Mouse (Mus musculus) small intestine, adult 2 months (tissue): ENCODE data around the gene Ghrhr. TPM values are rescaled to one million over a fixed set of nuclear protein-coding genes. Genes with fewer than 3 reads are reported as not detected.

Experiments used
- H3K27ac ChIP-seq: fragments of 200-500 bp; 2 replicates; pipeline ENCODE4 v1.5.1; 2012; ENCODE audit warnings: low read depth, low read length, control low read depth, inconsistent platforms; ENCODE audit not compliant: insufficient read depth
- H3K27me3 ChIP-seq: fragments of 200-500 bp; 2 replicates; pipeline ENCODE4 v1.6.1; 2012; ENCODE audit warnings: mild to moderate bottlenecking, moderate library complexity, low read length, inconsistent platforms; ENCODE audit not compliant: control insufficient read depth, insufficient read depth
- H3K36me3 ChIP-seq: fragments of 200-500 bp; 2 replicates; pipeline ENCODE4 v1.6.1; 2012; ENCODE audit warnings: mild to moderate bottlenecking, low read length, control low read depth, inconsistent platforms; ENCODE audit not compliant: control insufficient read depth, insufficient read depth
- H3K4me1 ChIP-seq: fragments of 200-500 bp; 2 replicates; pipeline ENCODE4 v1.6.1; 2012; ENCODE audit warnings: low read length, inconsistent platforms, mixed read lengths; ENCODE audit not compliant: control insufficient read depth, insufficient read depth, insufficient read length
- H3K4me3 ChIP-seq: fragments of 200-500 bp; 2 replicates; pipeline ENCODE4 v1.5.1; 2012; ENCODE audit warnings: low read depth, mild to moderate bottlenecking, control low read depth, inconsistent platforms, low read length, moderate library complexity
- CTCF ChIP-seq: fragments of 200-500 bp; IDR thresholded peaks from 2 replicates; pipeline ENCODE4 v1.5.1; 2012; ENCODE audit warnings: low read depth, mild to moderate bottlenecking, control low read depth, inconsistent platforms, low read length, moderate library complexity, mixed read lengths; ENCODE audit not compliant: insufficient replicate concordance, insufficient read length; ENCODE audit errors: extremely low read depth
- POLR2A ChIP-seq: fragments of 200-500 bp; IDR thresholded peaks from 2 replicates; pipeline ENCODE4 v1.6.1; 2012; ENCODE audit warnings: low read depth, mild to moderate bottlenecking, control low read depth, inconsistent platforms, low read length, moderate library complexity
- WGBS: fragments of 180-500 bp; shearing (Covaris S2); methylation state at CpG from one replicate; pipeline ENCODE4 v1.1.7; 2018; 5-methylcytosine and 5-hydroxymethylcytosine counted together
- polyA plus RNA-seq: library from polyadenylated mRNA; depleted of rRNA; stranded (reverse); fragments of >200 nt; gene quantifications from 2 replicates; pipeline ENCODE4 v1.2.3, GENCODE M21; 2012

Gene Ghrhr
- polyA plus RNA-seq, 1 experiment: 0.18 TPM

GRCm38 (mm10) chr6:55381966-55382365 is 5.9 kb downstream of the Ghrhr start:
- Histone ChIP-seq H3K27ac (no peak overlapping the region), H3K36me3 (no peaks in the 10 kb centered on the region), H3K4me1 (peaks cover 4% of the 10 kb centered on the region; the same call in 1 of the 2 replicates), H3K4me3 (no peak overlapping the region), H3K27me3 (no peaks in the 10 kb centered on the region)
- no peak for TF ChIP-seq CTCF
- TF ChIP-seq POLR2A: no peak
- WGBS: 77% methylated on average over 4 of the region's 4 CpGs

GRCm38 (mm10) chr6:55383897-55384296 is 7.8 kb downstream of the Ghrhr start:
- 3% methylated on average over 1 of the region's 1 CpGs for WGBS

GRCm38 (mm10) chr6:55384356-55384951 is 8.4 kb downstream of the Ghrhr start:
- 40% methylated on average over 5 of the region's 5 CpGs for WGBS

More at GRCm38 (mm10) chr6:55383897-55384296, 7.8 kb downstream of the Ghrhr start:
- H3K4me3 ChIP-seq: no peak overlapping the region
- H3K27me3 ChIP-seq: no peaks in the 10 kb centered on the region
- H3K36me3 ChIP-seq: no peaks in the 10 kb centered on the region
- TF ChIP-seq POLR2A: no peak
- peak; percentile 81; the same call in 1 of the 2 replicates for TF ChIP-seq CTCF
- no peak overlapping the region for H3K27ac ChIP-seq
- H3K4me1 ChIP-seq: peaks cover 4% of the 10 kb centered on the region; the same call in 1 of the 2 replicates

GRCm38 (mm10) chr6:55388546-55389169 is 12.6 kb downstream of the Ghrhr start:
- H3K4me1 ChIP-seq: peaks cover 4% of the 10 kb centered on the region; the same call in 1 of the 2 replicates
- TF ChIP-seq POLR2A (no peak), CTCF (no peak)
- H3K4me3 ChIP-seq: no peak overlapping the region
- no peaks in the 10 kb centered on the region for H3K27me3 ChIP-seq
- WGBS: 73% methylated on average over 12 of the region's 12 CpGs
- no peaks in the 10 kb centered on the region for H3K36me3 ChIP-seq
- H3K27ac ChIP-seq: no peak overlapping the region

More at GRCm38 (mm10) chr6:55384356-55384951, 8.4 kb downstream of the Ghrhr start:
- TF ChIP-seq CTCF (no peak), POLR2A (no peak)
- no peak overlapping the region for H3K4me3 ChIP-seq
- H3K27ac ChIP-seq: no peak overlapping the region
- H3K4me1 ChIP-seq: peaks cover 4% of the 10 kb centered on the region; the same call in 1 of the 2 replicates
- H3K27me3 ChIP-seq: no peaks in the 10 kb centered on the region
- no peaks in the 10 kb centered on the region for H3K36me3 ChIP-seq

GRCm38 (mm10) chr6:55389321-55389720 is 13.2 kb downstream of the Ghrhr start:
- no peaks in the 10 kb centered on the region for H3K36me3 ChIP-seq
- H3K27me3 ChIP-seq: no peaks in the 10 kb centered on the region
- 61% methylated on average over 5 of the region's 5 CpGs for WGBS
- peaks cover 2% of the 10 kb centered on the region; the same call in 1 of the 2 replicates for H3K4me1 ChIP-seq
- H3K27ac ChIP-seq: no peak overlapping the region
- H3K4me3 ChIP-seq: no peak overlapping the region
- TF ChIP-seq CTCF (no peak), POLR2A (no peak)

GRCm38 (mm10) chr6:55391814-55392213 is 15.7 kb downstream of the Ghrhr start:
- Histone ChIP-seq H3K4me1 (no peaks in the 10 kb centered on the region; the same call in 1 of the 2 replicates), H3K27ac (no peak overlapping the region), H3K36me3 (no peaks in the 10 kb centered on the region), H3K4me3 (no peak overlapping the region), H3K27me3 (no peaks in the 10 kb centered on the region)
- no peak for TF ChIP-seq CTCF
- no peak for TF ChIP-seq POLR2A
- 44% methylated on average over 4 of the region's 4 CpGs for WGBS

- no peak overlapping the region for H3K27ac ChIP-seq
- TF ChIP-seq CTCF (peak; percentile 72; the same call in 1 of the 2 replicates), POLR2A (no peak)
- no peaks in the 10 kb centered on the region for H3K27me3 ChIP-seq
- WGBS: 21% methylated on average over 4 of the region's 4 CpGs
- no peaks in the 10 kb centered on the region for H3K36me3 ChIP-seq
- H3K4me1 ChIP-seq: no peaks in the 10 kb centered on the region; the same call in 1 of the 2 replicates
- no peak overlapping the region for H3K4me3 ChIP-seq
These were observed 16.4 kb downstream of the Ghrhr start for GRCm38 (mm10) chr6:55392453-55392852.
